Mouse (Mus musculus) forebrain, embryonic 16.5 days (tissue): ENCODE measurements around the gene Gm3542. TPM values are rescaled to one million over a fixed set of nuclear protein-coding genes. Genes with fewer than 3 reads are reported as not detected.
"Not testable (repeated sequence)": the region's sequence is repeated elsewhere in the genome, so short reads cannot be mapped to it uniquely, and the experiment has no call there.

Source experiments
- ATAC-seq: fragments of 200-750 bp; cut with Nextera tagmentation; 2 replicates; pipeline ENCODE4 v1.8.0; 2017; ENCODE audit warnings: mild to moderate bottlenecking, moderate library complexity
- H3K27ac ChIP-seq: fragments of 300-500 bp; sonication (generic); 2 replicates; pipeline ENCODE4 v1.5.1; 2014; ENCODE audit warnings: low read length, control low read depth
- H3K27me3 ChIP-seq: fragments of 300-500 bp; sonication (generic); replicated peaks from 2 replicates; pipeline ENCODE4 v1.6.1; 2014; ENCODE audit warnings: low read length; ENCODE audit not compliant: control insufficient read depth, insufficient read depth
- H3K36me3 ChIP-seq: fragments of 300-500 bp; sonication (generic); 2 replicates; pipeline ENCODE4 v1.6.1; 2014; ENCODE audit not compliant: control insufficient read depth, insufficient read depth
- H3K4me1 ChIP-seq: fragments of 300-500 bp; sonication (generic); replicated peaks from 2 replicates; pipeline ENCODE4 v1.6.1; 2014; ENCODE audit warnings: low read length; ENCODE audit not compliant: control insufficient read depth, insufficient read depth
- H3K4me2 ChIP-seq: fragments of 300-500 bp; sonication (generic); 2 replicates; pipeline ENCODE4 v1.6.1; 2014; ENCODE audit warnings: mild to moderate bottlenecking, low read length, control low read depth
- H3K4me3 ChIP-seq: fragments of 300-500 bp; sonication (generic); replicated peaks from 2 replicates; pipeline ENCODE4 v1.5.1; 2014; ENCODE audit warnings: mild to moderate bottlenecking, low read length, control low read depth
- H3K9ac ChIP-seq: fragments of 300-500 bp; sonication (generic); replicated peaks from 2 replicates; pipeline ENCODE4 v1.6.1; 2014; ENCODE audit warnings: low read depth, low read length, control low read depth
- H3K9me3 ChIP-seq: fragments of 300-500 bp; sonication (generic); 2 replicates; pipeline ENCODE4 v1.6.1; 2016; ENCODE audit warnings: low read length; ENCODE audit not compliant: control insufficient read depth
- WGBS: fragments of 180-500 bp; shearing (Covaris S2); extraction: QIAGEN DNeasy Blood & Tissue Kit; methylation state at CpG from one replicate; pipeline ENCODE4 v1.1.7; 2014; 5-methylcytosine and 5-hydroxymethylcytosine counted together
- polyA plus RNA-seq: library from polyadenylated mRNA; unstranded; fragments of >200 nt; fragmentation: Nextera tagmentation; extraction: Ambion mirVana; gene quantifications from 2 replicates; pipeline ENCODE4 v1.2.1, GENCODE M21; 2015

Gene Gm3542
- polyA plus RNA-seq = not detected in 2 replicates

GRCm38 (mm10) chr14:5334828-5335227, at the start of gene Gm3542:
TSS of gene Gm3542 (minus strand) at chr14:5334928.
- not testable (repeated sequence) for H3K9ac ChIP-seq, H3K9me3 ChIP-seq, H3K27me3 ChIP-seq, H3K27ac ChIP-seq, H3K4me2 ChIP-seq, H3K4me1 ChIP-seq, ATAC-seq, H3K4me3 ChIP-seq, H3K36me3 ChIP-seq
- no CpG with 5 or more reads among the region's 2 CpGs for WGBS

Other genes with a start within 250 kb of the Gm3542 start
- not detected in 2 replicates for gene Gm8279, start 203.4 kb downstream of the Gm3542 start, polyA plus RNA-seq
- gene Gm3317, start 170.4 kb downstream of the Gm3542 start, polyA plus RNA-seq = not detected in 2 replicates
- gene Gm8271, start 149.1 kb downstream of the Gm3542 start, polyA plus RNA-seq = not detected in 2 replicates
- not detected in 2 replicates for gene Gm3526, start 74.3 kb downstream of the Gm3542 start, polyA plus RNA-seq
- 1.1 TPM in 1 of 2 replicates, not detected in the other for gene Gm3500, start 54.1 kb upstream of the Gm3542 start, polyA plus RNA-seq
- 0.15 and 2.6 TPM in 2 replicates for gene Gm3194, start 120.5 kb upstream of the Gm3542 start, polyA plus RNA-seq
- gene Gm8246, start 142.9 kb upstream of the Gm3542 start, polyA plus RNA-seq = not detected in 2 replicates
- 0.15 TPM in 1 of 2 replicates, not detected in the other for gene Gm3187, start 149.3 kb upstream of the Gm3542 start, polyA plus RNA-seq
- gene Gm3488, start 166.7 kb upstream of the Gm3542 start, polyA plus RNA-seq = 12.3 and 14.2 TPM in 2 replicates
- 0.20 TPM in 1 of 2 replicates, not detected in the other for gene Gm3532, start 203.6 kb upstream of the Gm3542 start, polyA plus RNA-seq